Mouse (Mus musculus): Measurements from ENCODE around the gene Ets2. TPM values are rescaled to one million over a fixed set of nuclear protein-coding genes. Genes with fewer than 3 reads are reported as not detected.
A peak's percentile ranks its signal among the peaks of the same experiment; 100 is the strongest.

Gene Ets2
- 29.8 and 30.6 TPM in 2 replicates for polyA plus RNA-seq (2014; fragmentation: Nextera tagmentation; extraction: Ambion mirVana)

GRCm38 (mm10) chr16:95701802-95702561 lies at the start of gene Ets2:
TSS of gene Ets2 (plus strand) at chr16:95702075.
- peak; percentile 88 for DNase-seq (ENCODE audit: low spot score)
- WGBS, result under 1% methylated on average over 64 of the region's 64 CpGs
- H3K9ac ChIP-seq (ENCODE audit: low read depth, low read length), result peak within 1 kb of the TSS; percentile 89

GRCm38 (mm10) chr16:95654204-95654611 lies 47.7 kb upstream of the Ets2 start:
- no peaks in the 10 kb centered on the region for H3K36me3 ChIP-seq (ENCODE audit: control insufficient read depth, insufficient read depth, low read length)
- no peak overlapping the region for H3K9ac ChIP-seq (ENCODE audit: low read depth, low read length)
- no peak overlapping the region for H3K4me3 ChIP-seq (ENCODE audit: low read depth, low read length)
- DNase-seq (ENCODE audit: low spot score), result no peak
- H3K4me1 ChIP-seq (replicated peaks; ENCODE audit: control insufficient read depth, insufficient read depth, low read length), result no peaks in the 10 kb centered on the region
- H3K9me3 ChIP-seq (ENCODE audit: control insufficient read depth, low read length), result no peaks in the 10 kb centered on the region
- H3K27ac ChIP-seq (ENCODE audit: low read depth, low read length), result no peak overlapping the region
- H3K4me2 ChIP-seq, result no peak overlapping the region
- H3K27me3 ChIP-seq (replicated peaks; ENCODE audit: control insufficient read depth, insufficient read depth, low read length), result no peaks in the 10 kb centered on the region
- WGBS, result 93% methylated on average over 15 of the region's 15 CpGs
- no peak for ATAC-seq (replicated peaks; ENCODE audit: low FRiP score)

More at GRCm38 (mm10) chr16:95701802-95702561, at the start of gene Ets2:
- Histone ChIP-seq H3K27ac (ENCODE audit: low read depth, low read length) (peak within 1 kb of the TSS; percentile 77), H3K27me3 (replicated peaks; ENCODE audit: control insufficient read depth, insufficient read depth, low read length) (no peaks in the 10 kb centered on the region), H3K4me3 (ENCODE audit: low read depth, low read length) (peak within 1 kb of the TSS; percentile 90), H3K36me3 (ENCODE audit: control insufficient read depth, insufficient read depth, low read length) (peaks cover 6% of the 10 kb centered on the region; the same call in 1 of the 2 replicates), H3K4me2 (peak within 1 kb of the TSS; percentile 92), H3K4me1 (replicated peaks; ENCODE audit: control insufficient read depth, insufficient read depth, low read length) (peaks cover 10% of the 10 kb centered on the region), H3K9me3 (ENCODE audit: control insufficient read depth, low read length) (no peaks in the 10 kb centered on the region)
- peak; percentile 96 for ATAC-seq (replicated peaks; ENCODE audit: low FRiP score)

GRCm38 (mm10) chr16:95656535-95656934 lies 45.3 kb upstream of the Ets2 start:
- H3K27ac ChIP-seq (ENCODE audit: low read depth, low read length), result no peak overlapping the region

GRCm38 (mm10) chr16:95657187-95657586 lies 44.7 kb upstream of the Ets2 start:
- Histone ChIP-seq H3K4me2 (no peak overlapping the region), H3K9ac (ENCODE audit: low read depth, low read length) (no peak overlapping the region), H3K9me3 (ENCODE audit: control insufficient read depth, low read length) (no peaks in the 10 kb centered on the region), H3K27ac (ENCODE audit: low read depth, low read length) (no peak overlapping the region), H3K27me3 (replicated peaks; ENCODE audit: control insufficient read depth, insufficient read depth, low read length) (no peaks in the 10 kb centered on the region), H3K4me3 (ENCODE audit: low read depth, low read length) (no peak overlapping the region), H3K36me3 (ENCODE audit: control insufficient read depth, insufficient read depth, low read length) (no peaks in the 10 kb centered on the region), H3K4me1 (replicated peaks; ENCODE audit: control insufficient read depth, insufficient read depth, low read length) (no peaks in the 10 kb centered on the region)
- 86% methylated on average over 5 of the region's 5 CpGs for WGBS
- no peak for DNase-seq (ENCODE audit: low spot score)
- ATAC-seq (replicated peaks; ENCODE audit: low FRiP score), result no peak

More at GRCm38 (mm10) chr16:95656535-95656934, 45.3 kb upstream of the Ets2 start:
- 95% methylated on average over 4 of the region's 4 CpGs for WGBS
- Histone ChIP-seq H3K4me1 (replicated peaks; ENCODE audit: control insufficient read depth, insufficient read depth, low read length) (no peaks in the 10 kb centered on the region), H3K9ac (ENCODE audit: low read depth, low read length) (no peak overlapping the region), H3K36me3 (ENCODE audit: control insufficient read depth, insufficient read depth, low read length) (no peaks in the 10 kb centered on the region), H3K9me3 (ENCODE audit: control insufficient read depth, low read length) (no peaks in the 10 kb centered on the region), H3K4me3 (ENCODE audit: low read depth, low read length) (no peak overlapping the region), H3K27me3 (replicated peaks; ENCODE audit: control insufficient read depth, insufficient read depth, low read length) (no peaks in the 10 kb centered on the region), H3K4me2 (no peak overlapping the region)
- DNase-seq (ENCODE audit: low spot score) (no peak), ATAC-seq (replicated peaks; ENCODE audit: low FRiP score) (no peak; the same call in 1 of the 2 replicates)

GRCm38 (mm10) chr16:95657756-95658155 lies 44.1 kb upstream of the Ets2 start:
- ATAC-seq (replicated peaks; ENCODE audit: low FRiP score), result no peak
- 88% methylated on average over 5 of the region's 5 CpGs for WGBS
- Histone ChIP-seq H3K4me3 (ENCODE audit: low read depth, low read length) (no peak overlapping the region), H3K4me2 (no peak overlapping the region), H3K27ac (ENCODE audit: low read depth, low read length) (no peak overlapping the region), H3K9me3 (ENCODE audit: control insufficient read depth, low read length) (no peaks in the 10 kb centered on the region), H3K4me1 (replicated peaks; ENCODE audit: control insufficient read depth, insufficient read depth, low read length) (no peaks in the 10 kb centered on the region), H3K36me3 (ENCODE audit: control insufficient read depth, insufficient read depth, low read length) (no peaks in the 10 kb centered on the region), H3K27me3 (replicated peaks; ENCODE audit: control insufficient read depth, insufficient read depth, low read length) (no peaks in the 10 kb centered on the region), H3K9ac (ENCODE audit: low read depth, low read length) (no peak overlapping the region)
- no peak for DNase-seq (ENCODE audit: low spot score)

GRCm38 (mm10) chr16:95658836-95659430 lies 42.9 kb upstream of the Ets2 start:
- H3K9me3 ChIP-seq (ENCODE audit: control insufficient read depth, low read length), result no peaks in the 10 kb centered on the region
- H3K4me2 ChIP-seq, result no peak overlapping the region
- DNase-seq (ENCODE audit: low spot score) (peak; percentile 50), ATAC-seq (replicated peaks; ENCODE audit: low FRiP score) (0 out of 2 replicates have a peak, but pooled peaks have one; percentile 31)
- no peak overlapping the region for H3K4me3 ChIP-seq (ENCODE audit: low read depth, low read length)
- no peaks in the 10 kb centered on the region for H3K36me3 ChIP-seq (ENCODE audit: control insufficient read depth, insufficient read depth, low read length)
- 58% methylated on average over 5 of the region's 5 CpGs for WGBS
- H3K4me1 ChIP-seq (replicated peaks; ENCODE audit: control insufficient read depth, insufficient read depth, low read length), result no peaks in the 10 kb centered on the region
- H3K27ac ChIP-seq (ENCODE audit: low read depth, low read length), result no peak overlapping the region
- no peaks in the 10 kb centered on the region for H3K27me3 ChIP-seq (replicated peaks; ENCODE audit: control insufficient read depth, insufficient read depth, low read length)
- no peak overlapping the region for H3K9ac ChIP-seq (ENCODE audit: low read depth, low read length)

- WGBS, result 74% methylated on average over 19 of the region's 19 CpGs
- H3K4me1 ChIP-seq (replicated peaks; ENCODE audit: control insufficient read depth, insufficient read depth, low read length), result no peaks in the 10 kb centered on the region
- no peak overlapping the region for H3K4me2 ChIP-seq
- H3K27me3 ChIP-seq (replicated peaks; ENCODE audit: control insufficient read depth, insufficient read depth, low read length), result no peaks in the 10 kb centered on the region
- H3K36me3 ChIP-seq (ENCODE audit: control insufficient read depth, insufficient read depth, low read length), result no peaks in the 10 kb centered on the region
- H3K4me3 ChIP-seq (ENCODE audit: low read depth, low read length), result no peak overlapping the region
- no peaks in the 10 kb centered on the region for H3K9me3 ChIP-seq (ENCODE audit: control insufficient read depth, low read length)
- DNase-seq (ENCODE audit: low spot score) (no peak), ATAC-seq (replicated peaks; ENCODE audit: low FRiP score) (no peak)
- H3K9ac ChIP-seq (ENCODE audit: low read depth, low read length), result no peak overlapping the region
- no peak overlapping the region for H3K27ac ChIP-seq (ENCODE audit: low read depth, low read length)
Observed at GRCm38 (mm10) chr16:95659461-95659860, 42.4 kb upstream of the Ets2 start.

GRCm38 (mm10) chr16:95660909-95661308 lies 41.0 kb upstream of the Ets2 start:
- Histone ChIP-seq H3K9ac (ENCODE audit: low read depth, low read length) (no peak overlapping the region), H3K4me1 (replicated peaks; ENCODE audit: control insufficient read depth, insufficient read depth, low read length) (no peaks in the 10 kb centered on the region), H3K27me3 (replicated peaks; ENCODE audit: control insufficient read depth, insufficient read depth, low read length) (no peaks in the 10 kb centered on the region), H3K36me3 (ENCODE audit: control insufficient read depth, insufficient read depth, low read length) (no peaks in the 10 kb centered on the region), H3K9me3 (ENCODE audit: control insufficient read depth, low read length) (no peaks in the 10 kb centered on the region), H3K27ac (ENCODE audit: low read depth, low read length) (no peak overlapping the region), H3K4me3 (ENCODE audit: low read depth, low read length) (no peak overlapping the region), H3K4me2 (no peak overlapping the region)
- DNase-seq (ENCODE audit: low spot score) (no peak), ATAC-seq (replicated peaks; ENCODE audit: low FRiP score) (no peak)
- 73% methylated on average over 5 of the region's 5 CpGs for WGBS

Data from liver, embryonic 11.5 days (tissue).